Mouse (Mus musculus) R1 (cell line): Measurements from ENCODE around the gene Stxbp1.
"Not testable (repeated sequence)": the region's sequence is repeated elsewhere in the genome, so short reads cannot be mapped to it uniquely, and the experiment has no call there.

Experiments used
- DNase-seq: peaks from one replicate; pipeline ENCODE4 v3.0.0-alpha.2; 2018; ENCODE audit warnings: low read depth, low spot score

The Stxbp1 gene

DNA sequence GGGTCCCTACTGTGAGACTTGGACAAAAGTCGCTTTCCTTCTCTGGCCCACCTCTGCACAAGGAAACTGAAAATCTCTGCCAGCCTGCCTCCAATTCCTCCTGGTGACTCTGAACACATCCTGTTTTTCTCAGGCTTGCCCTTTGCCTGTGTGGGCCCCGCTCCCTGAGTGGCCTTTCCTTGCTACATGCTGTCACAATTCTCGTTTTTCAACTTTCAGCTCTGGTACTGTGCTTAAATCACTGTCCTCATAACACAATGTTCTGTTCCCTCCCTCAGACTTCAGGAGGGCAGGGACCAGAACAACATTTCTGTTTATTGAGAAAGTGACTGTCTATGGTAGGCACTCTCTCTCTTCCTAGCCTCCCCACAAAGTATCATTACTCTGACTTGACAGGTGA is 27.0 kb upstream of the Stxbp1 start:
- DNase-seq: no peak

DNA sequence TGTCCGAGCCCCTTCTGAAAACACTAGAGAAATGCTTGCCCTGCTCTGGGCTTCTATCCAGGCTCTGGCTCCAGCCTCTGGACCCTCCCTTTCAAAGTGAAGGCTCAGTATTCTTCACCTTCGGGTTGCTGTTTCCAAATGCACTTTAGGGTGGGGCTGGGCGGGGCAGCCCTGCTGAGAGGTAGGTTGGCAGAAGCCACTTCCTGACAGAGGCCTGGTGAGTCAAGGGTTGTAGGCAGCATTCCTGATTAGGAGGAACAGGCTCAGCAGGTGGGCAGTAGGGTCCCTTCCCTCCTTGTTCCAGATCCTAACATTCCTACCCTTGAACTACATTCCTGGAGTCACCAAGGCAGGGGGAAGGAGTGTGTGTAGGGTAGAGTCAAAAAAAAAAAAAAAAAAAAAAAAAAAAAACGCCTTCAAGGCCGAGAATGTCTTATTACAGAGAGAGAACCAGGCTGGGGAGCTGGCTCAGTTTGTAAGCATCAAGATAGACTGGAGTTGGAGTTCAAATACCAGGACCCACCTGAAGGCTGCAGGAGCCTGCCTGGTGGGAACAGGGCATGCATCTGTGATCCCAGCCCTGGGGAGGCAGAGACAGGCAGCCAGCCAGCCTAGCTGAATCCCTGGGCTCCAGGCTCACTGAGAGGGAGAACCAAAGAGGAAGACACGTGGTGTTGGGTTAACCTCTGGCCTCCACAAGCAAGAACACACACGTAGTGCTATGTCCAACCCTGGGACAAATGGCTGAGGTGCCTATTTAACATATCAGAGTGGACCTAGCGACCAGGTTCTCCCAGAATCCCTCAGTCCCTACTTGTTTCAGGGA is 23.4 kb upstream of the Stxbp1 start:
- peak; percentile 96 for DNase-seq

DNA sequence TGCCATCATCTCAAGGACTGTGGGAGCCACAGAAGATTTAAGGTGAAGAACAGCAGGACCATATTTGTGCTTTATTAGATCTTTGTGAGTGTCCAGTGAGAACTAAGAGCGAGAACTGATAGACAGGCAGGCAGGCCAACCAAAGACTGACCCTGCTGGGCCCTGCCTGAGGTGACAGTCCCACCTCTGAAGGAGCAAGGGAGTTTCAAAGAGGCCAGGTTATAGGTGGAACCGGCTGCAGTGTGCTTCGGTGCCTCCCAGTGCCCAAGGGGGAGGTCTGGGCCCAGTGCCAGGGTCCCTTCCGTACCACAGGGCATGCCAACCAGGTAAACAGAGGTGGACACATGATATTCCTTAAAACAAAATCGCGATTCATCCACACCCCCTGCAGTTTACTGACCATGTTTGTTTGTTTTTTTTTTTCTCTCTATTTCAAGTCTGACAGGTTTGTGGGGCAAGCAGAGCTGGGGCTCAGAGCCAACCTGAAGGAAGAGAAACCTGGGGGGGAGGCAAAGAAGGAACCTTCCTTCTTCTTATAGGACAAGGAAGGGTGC is 22.8 kb upstream of the Stxbp1 start:
- DNase-seq: no peak

DNA sequence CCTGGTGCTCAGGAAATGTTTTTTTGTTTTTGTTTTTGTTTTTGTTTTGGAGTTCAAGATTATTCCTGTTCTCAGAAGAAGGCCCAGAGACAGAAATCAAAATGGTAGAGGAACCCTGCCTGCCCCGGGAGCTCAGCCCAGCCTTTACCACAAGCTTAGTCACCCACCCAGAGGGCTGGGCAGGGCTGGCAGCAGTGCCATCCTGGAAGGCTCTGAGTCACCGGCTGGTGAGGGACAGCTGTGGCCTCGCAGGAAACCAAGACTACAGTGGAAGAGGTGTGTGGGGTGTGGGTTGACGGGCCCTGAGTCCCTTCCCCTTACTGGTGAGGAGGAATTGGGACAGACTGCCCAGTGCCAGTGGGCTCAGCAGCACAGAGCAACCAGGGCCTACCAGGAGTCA is 20.3 kb upstream of the Stxbp1 start:
- DNase-seq: no peak

DNA sequence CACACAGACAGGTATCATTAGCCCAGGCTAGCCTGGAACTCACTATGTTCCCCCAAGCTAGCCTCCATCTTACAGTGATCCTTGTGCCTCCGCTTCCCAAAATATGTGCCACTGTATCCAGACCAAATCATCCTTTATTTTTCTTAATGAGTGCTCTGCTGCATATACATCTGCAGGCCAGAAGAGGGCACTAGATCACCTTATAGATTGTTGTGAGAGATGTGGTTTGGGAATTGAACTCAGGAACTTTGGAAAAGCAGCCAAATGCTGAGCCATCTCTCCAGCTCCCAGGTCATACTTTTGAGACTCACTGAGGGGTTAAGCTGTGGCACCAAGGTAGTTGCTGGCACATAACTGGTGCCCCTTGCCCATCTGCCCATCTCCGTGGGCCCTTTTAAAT is 17.7 kb upstream of the Stxbp1 start:
- peak; percentile 74 for DNase-seq

DNA sequence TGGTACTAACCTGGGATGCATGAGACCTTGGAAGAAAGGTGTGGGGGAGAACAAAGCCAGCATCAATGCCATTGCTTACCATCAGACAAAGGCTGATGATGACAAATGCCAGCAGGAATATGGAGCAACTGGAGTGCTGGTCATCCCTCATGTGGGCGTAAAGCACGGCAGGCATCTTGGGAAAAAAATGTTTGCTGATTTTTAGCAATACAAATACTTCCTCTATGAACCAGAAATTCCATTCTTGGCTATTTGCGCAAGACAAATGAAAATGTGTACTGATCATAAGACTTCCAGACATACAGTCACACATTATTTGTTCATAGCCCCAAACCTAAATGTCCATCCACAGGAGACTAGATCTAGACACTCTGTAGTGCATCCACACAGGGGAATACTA is 16.3 kb upstream of the Stxbp1 start:
- DNase-seq: no peak

DNA sequence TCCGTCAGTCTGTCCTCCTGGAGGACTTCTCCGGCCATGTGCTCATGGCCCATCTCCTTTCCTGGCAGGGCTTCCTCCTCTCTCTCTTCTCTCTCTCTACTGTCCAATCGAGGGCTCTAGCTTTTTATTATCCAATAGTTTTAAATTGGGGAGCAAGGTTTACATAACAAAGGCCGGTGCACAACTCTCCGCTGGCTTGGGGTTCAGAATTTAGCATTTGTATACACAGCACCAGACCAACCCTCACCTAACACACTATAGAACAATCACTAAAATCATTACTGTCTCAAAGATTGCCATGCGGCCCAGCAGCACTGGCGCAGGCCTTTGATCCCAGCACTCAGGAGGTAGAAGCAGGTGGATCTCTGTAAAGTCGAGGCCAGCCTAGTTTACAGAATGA is 13.8 kb upstream of the Stxbp1 start:
- peak; percentile 85 for DNase-seq

DNA sequence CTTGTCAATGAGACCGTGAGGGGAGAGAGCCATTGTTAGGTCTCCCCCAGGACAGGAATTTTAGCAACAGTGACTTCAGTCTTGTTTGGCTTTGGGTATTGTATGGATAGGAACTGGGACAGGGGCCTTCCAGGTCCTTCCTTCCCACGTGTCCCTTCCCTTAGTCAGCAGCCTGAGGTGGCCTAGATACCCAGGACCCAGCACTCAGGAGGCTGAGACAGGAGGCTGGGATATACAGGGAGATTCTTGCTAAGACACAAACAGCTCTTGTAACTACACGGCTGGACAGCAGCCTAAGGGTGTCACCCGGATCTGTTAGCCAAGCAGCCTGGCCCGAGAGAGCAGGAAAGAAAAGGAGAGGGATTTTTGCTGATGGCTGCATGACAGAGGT is 12.6 kb upstream of the Stxbp1 start:
- no peak for DNase-seq

DNA sequence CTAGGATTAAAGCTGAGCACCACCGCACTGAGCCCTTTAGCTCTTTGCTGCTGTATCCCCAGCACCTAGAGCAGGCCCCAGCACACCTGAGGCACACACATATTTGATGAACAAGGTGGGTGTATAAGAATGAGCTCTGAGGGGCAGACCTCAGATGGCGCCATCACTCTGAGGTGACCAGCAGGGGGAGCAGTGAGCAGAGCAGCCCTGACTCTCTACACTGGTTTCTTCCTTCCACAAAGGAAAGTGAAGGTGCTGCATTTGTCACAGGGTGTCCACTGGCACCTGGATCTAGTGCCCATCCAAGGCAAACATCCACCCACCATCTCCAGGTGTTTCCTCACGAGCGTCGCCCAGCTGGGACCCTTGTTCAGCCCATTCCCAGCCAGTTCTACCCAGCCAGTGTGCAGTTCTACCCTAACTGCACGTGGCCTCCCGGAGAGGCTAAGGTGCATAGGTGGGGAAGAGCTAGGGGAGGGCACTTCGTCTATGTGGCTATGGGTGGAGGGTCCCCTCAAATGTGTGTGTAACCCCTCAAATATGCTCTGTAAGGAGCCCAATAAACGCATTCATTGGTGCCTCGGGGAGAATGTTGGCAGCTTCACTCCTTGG is 12.1 kb upstream of the Stxbp1 start:
- DNase-seq: peak; percentile 81

DNA sequence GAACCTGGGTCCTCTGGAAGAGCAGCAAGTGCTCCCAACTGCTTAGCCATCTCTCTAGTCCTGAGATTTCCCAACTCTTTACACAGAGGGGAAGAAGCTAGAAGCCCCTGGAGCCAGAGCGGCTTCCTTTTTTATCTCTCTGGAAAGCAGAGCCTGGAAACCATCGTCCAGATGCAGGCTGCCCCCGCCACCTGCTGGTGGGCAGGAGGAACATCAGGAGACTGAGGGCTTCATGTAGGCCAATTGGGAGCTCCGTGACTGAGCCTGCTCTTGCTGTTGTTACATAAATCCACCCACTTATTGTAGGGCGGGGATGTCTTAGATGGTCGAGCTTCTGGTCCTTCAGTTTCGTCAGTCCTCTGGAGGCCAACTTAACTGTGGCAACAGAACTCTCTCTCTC is 10.5 kb upstream of the Stxbp1 start:
- DNase-seq: peak; percentile 92

DNA sequence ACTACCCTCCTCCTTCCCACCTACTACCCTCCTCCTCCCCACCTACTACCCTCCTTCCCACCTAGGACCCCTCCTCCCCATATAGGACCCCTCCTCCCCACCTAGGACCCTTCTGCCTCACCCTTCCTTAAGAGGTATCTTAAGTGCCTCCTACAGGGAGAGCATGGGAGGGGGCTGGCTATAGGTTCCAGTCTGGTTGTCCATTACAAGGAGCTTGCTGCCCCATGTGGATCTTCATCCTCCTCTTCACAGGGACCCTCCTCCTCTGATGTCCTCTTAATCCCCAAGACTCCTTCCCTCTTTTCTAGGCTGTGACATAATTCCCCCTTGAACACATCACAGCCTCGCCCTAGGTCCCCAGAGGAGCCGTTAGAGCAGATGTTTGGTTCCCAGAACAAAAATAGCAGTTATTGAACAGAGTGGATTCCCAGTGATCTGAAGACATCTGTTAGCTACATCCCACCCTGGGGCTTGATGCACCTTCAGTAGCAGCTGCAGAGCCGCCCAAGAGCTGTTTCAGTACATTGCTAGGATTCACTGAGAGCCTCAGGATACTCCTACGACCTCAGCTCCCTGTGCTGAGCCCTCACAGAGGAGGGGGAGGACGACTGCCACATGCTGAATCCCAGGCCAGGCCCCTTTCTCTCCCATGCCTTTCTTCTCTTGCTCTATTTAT is 8.9 kb upstream of the Stxbp1 start:
- DNase-seq: no peak

DNA sequence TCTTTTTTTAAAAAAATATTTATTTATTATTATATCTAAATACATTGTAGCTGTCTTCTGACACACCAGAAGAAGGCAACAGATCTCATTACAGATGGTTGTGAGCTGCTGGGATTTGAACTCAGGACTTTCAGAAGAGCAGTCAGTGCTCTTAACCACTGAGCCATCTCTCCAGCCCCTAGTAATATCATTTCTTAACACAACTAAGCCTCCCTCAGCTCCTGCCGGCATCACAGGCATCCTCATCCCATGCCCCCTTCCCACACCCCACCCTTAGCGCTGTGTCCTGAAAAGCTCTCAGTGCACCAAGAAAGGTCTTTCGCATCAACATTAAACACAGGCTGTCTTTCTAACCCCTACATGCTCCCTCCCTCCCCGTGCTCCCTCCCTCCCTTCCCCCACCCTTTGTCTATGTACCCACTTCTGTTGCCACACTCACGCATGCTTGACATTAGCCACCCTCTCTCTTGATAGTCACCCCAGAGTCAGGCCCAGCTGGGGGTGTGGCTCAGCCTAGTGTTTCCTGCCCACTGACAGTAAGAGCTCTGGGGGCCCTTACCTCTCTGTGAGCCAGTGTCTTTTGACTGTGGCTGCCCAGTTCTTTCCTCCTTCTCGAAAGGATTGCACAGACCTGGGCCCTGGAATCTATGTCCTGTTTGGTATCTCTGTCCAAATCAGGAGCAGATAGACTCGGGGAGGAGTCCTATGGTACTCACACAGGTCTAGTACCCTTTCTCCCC is 8.2 kb upstream of the Stxbp1 start:
- DNase-seq: no peak

DNA sequence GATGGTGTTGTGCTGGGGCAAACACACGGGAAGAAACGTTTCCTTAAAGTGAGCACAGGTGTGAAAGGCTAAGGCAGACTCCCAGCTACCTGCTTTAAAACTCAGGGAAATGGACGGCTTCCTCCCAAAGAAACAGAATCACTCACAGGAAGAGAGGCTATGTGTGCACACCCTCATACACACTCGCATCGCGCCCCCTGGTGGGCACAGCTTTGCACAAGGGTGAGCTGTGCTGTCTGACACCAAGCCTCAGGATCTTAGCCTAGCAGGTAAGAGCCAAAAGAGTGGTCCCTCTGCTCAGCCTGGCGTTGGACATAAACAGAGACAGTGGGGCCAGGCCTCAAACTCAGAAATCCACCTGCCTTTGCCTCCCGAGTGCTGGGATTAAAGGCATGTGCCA is 7.2 kb upstream of the Stxbp1 start:
- DNase-seq: peak; percentile 89

DNA sequence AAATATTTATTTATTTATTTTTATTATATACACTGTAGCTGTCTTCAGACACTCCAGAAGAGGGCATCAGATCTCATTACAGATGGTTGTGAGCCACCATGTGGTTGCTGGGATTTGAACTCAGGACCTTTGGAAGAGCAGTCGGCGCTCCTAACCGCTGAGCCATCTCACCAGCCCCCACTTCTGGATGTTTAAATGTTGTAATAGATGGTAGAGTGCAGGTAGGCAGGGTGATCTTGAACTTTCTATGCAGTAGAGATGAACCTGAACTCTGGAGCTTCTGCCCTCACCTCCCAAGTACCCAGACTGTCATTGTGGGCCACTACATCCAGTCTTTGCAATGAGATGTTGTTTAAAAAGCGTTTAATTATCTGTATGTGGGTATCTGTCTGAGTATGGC is 6.7 kb upstream of the Stxbp1 start:
- not testable (repeated sequence) for DNase-seq

DNA sequence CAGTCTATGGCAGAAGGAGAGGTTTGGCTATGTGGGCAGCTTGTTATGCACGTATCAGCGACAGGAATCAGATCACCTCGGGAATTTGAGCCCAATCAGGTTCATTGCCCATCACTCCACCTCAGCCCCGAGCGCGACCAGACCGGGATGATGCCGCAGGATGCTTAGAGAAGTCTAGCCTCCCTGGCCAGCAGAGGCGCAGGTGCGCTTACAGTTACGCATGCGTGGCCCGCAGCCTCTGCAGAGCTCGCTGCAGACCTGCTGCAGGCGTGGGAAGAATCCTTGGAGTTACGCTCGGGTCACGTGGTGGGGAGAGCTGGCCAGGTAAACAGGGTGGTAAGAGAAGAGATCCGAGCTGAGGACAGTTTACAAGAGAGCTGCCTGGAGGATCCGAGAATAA is 5.1 kb upstream of the Stxbp1 start:
- peak; percentile 90 for DNase-seq

DNA sequence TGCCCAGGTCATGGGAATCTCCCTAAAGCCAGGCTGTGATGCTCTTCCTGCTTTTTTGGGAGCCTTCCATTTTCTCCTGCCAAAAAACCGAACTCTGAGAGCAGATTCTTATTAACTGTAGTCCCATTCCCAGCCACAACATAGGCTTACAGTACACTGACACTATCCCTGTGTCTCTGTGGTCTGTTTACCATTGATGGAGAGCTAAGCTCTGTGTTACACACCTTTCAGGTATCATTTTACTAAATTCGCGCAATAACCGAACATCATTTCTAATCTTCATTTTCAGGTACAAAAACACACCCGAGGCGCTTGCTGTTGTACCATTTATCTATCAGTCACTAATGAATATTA is 400 bp upstream of the Stxbp1 start:
- DNase-seq: no peak

DNA sequence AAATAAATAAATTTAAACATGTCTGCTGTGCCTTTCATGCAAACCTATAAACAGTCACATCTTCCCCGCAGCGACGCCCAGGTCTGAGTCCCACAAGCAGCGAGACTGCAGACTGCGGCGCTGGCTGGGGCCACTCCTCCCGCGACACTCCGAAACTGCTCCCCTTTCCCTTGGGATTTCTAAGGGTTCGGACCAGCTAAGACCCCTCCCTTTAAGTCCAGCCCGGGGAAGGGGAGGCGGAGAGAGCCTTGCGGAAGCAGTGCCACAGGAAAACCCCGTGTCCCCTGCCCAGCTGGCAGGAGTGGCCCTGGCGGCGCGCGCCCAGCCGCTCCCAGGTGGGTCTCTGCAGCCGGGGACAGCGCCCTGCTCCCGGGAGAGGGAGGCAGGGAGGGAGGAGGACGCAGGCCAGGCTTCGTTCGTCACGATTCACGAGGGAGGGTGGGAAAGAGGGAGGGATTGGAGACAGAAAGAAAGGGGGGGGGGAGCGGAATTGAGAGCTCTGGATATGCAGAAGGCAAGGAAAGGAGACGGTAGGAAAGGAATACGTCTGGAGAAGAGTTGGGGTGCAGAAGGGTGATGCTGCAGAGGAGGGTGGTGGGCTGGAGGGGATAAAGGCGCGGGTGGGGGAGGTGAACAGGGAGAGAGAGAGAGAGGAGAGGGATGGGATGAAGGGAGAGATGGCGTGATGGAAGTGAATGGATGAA is 792 bp downstream of the Stxbp1 start:
- DNase-seq: peak; percentile 69

DNA sequence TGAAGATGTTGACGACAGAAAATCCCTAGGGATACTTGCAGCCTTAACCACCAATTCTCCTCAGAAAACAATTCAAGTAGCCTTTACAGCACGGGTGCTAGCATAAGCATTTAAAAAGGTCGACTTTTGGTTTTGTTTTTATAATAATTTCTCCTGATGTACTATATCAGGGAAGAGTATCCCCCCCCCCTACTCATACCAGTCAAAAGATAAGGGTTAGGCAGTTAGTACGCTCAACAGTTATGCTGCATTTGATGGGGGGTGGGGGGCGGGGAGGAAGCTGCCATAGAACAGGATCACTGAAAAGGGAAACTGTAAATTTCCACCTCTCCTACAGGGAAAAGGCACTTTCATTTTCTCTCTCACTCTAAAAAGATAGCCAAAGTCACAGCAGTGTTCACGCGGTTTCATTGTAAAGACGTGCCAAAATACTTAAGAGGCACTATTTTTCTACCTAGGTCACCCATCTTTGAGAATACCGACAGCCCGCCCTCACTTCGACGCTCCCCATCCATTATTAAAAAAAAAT is 1.4 kb downstream of the Stxbp1 start:
- no peak for DNase-seq

DNA sequence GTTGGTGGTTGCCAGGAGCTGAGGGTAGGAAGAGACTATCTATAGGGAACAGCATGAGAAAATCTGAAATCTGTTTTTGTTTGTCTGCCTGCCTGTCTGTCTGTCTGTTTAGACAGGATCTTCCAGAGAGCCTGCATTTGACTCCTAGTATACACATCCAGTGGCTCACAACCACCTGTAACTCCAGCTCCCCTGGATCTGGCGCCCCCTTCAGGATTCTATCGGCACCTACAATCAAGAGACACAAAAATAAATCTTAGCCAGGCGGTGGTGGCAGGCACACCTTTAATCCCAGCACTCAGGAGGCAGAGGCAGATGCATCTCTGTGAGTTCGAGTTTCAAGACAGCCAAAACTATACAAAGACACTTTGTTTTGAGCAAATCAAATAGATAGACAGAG is 4.5 kb downstream of the Stxbp1 start:
- DNase-seq: peak; percentile 83

DNA sequence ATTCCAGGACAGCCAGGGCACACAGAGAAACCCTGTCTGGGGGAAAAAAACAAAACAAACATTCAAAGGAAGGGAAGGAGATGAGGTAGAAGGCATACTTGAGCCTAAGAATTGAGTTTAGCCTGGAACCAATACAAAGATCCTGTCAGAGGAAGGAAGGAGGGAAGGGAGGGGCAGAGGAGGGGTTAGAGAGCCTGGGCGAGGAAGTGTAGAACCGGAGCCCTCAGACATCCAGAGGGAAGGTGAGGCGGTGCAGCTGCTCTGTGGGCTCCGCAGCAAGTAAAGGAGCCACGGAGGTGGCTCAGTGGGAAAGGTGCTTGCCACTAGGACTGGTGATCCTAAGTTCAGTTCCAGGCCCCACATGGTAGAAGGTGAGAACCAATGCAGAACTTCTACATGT is 5.9 kb downstream of the Stxbp1 start:
- no peak for DNase-seq

DNA sequence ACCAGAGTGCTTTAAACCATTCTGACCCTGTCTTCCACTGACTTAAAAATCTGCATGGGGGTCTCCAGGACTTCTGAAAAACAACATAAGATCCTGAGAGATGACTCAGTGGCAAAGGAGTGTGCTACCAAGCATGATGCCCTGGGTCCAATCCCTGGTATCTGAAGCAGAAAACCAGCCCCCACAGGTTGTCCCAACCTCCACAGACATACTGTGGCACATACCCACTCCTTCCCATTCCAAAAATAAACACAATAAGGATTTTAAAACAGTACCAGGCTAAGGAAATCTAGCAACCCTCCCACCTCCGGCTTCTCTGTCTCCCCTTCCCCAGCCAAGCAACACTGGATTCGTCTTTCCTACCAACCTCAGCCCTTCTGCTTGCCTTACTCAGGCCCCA is 7.8 kb downstream of the Stxbp1 start:
- no peak for DNase-seq
